Mouse (Mus musculus): ENCODE results near the gene Rell1. TPM values are rescaled to one million over a fixed set of nuclear protein-coding genes. Genes with fewer than 3 reads are reported as not detected.
A peak's percentile ranks its signal among the peaks of the same experiment; 100 is the strongest.

Rell1 gene
- total RNA-seq (2014; rRNA removed) (8.4 and 10.3 TPM in 2 replicates), polyA plus RNA-seq (2012; rRNA removed) (4.6 and 5.7 TPM in 2 replicates)

DNA sequence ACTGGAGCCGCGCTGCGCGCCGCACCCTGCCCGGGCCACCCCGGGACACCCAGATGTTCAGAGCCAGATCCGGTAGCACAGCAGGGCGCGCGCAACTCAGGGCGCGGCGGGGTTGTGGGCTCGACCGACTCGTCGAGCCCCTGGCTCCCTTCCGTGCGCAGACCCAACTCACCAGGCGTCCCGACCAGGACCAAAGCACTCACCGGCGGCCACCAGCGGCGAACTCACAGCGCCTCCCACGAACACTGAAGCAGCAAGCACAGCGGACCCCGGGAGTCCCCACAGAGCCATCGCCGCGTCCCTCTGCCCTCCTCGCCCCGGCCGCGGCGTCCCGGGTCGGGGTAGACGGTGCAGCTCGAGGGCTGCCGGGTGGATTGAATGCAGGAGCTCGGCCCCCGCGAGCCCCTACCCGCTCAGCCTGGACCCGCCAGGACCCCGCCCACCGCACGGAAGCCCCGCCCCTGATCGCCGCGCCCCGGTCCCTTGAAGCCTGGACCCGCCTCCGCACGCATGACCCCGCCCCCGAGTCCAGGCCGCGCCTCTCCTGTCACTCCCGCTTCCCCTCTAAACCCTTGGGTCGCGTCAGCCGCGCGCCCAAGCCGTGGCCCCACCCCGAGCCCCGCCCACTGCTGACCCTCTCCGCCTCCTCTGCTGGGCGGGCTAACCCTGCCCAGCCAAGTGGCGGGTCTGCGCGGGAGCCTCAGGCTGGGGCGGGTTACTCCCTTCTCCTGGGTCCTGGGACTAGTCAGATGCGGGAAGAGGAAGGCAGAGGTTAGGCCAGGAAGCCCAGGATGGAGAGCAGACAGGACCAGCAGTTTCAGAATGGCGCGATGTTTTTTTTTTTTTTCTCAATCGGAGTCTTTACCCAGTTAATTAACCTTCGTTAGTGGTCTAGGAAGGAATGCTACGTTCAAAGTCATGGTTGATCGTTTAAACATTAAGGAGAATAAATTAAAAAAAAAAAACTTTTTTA is at the start of gene Rell1:
TSS of gene Rell1 (minus strand) at position 455 of the 973 bp plus-strand sequence.
- H3K4me3 ChIP-seq (ENCODE audit: insufficient read depth, low read depth, low read length): peak within 1 kb of the TSS; percentile 78

DNA sequence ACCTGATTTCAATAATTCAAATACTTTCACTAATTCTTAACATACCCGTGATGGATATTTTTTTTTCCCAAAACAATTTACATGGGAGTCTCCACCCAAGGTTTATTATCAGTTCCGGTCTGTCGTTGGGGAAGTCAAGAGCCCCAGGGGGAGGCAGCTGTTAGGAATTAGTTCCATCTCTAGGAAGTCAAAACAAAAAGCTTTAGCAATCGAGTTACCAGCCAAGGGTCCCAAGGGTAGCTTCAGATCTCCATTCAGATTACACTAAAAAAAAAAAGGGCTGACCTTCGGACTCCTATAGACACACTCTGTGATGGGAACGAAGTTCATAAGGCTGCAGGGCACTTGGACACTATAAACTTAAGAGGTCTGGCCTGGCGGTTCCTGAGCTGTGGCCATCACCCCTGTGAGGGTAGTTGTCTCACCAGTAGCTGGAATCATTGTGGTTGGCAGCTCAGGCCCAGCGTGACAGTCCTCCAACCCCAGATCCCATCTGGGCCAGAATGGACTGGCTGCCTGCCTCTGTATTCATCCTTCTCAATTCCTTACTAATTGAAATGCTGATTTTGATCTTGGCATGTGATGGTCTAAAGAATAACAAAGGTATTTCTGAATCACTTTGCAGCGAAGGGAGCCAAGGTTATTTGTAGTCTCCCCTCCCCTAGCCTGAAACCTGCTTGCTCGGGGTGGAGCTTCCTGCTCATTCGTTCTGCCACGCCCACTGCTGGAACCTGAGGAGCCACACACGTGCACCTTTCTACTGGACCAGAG is 44.1 kb upstream of the Rell1 start:
- H3K9ac ChIP-seq (ENCODE audit: low read depth, low read length): no peak overlapping the region
- WGBS: 89% methylated on average over 13 of the region's 13 CpGs

More for the DNA sequence above, at the start of gene Rell1:
- TF ChIP-seq CTCF (IDR thresholded peaks at IDR 0.05; ENCODE audit: low read depth, low read length) (0 out of 2 replicates have a peak, but pooled peaks have one; percentile 5), POLR2A (IDR thresholded peaks at IDR 0.05; ENCODE audit: extremely low read depth, insufficient read depth, low read length) (0 out of 2 replicates have a peak, but pooled peaks have one; percentile 68)
- no peaks in the 10 kb centered on the region for H3K27me3 ChIP-seq (ENCODE audit: control insufficient read depth, insufficient read depth, low read length)
- peaks cover 4% of the 10 kb centered on the region; the same call in 1 of the 2 replicates for H3K79me2 ChIP-seq (ENCODE audit: control insufficient read depth, insufficient read depth, low read length)
- H3K36me3 ChIP-seq (ENCODE audit: control insufficient read depth, insufficient read depth, low read length): no peaks in the 10 kb centered on the region
- under 1% methylated on average over 82 of the region's 85 CpGs for whole genome bisulfite sequencing
- H3K9ac ChIP-seq (ENCODE audit: low read depth, low read length): peak within 1 kb of the TSS; percentile 88
- peaks cover 28% of the 10 kb centered on the region for H3K4me1 ChIP-seq (ENCODE audit: control insufficient read depth, insufficient read depth, low read length)
- DNase-seq (ENCODE audit: extremely low read depth, low read depth, low spot score): peak; percentile 79
- peak within 1 kb of the TSS; percentile 77 for H3K27ac ChIP-seq (replicated peaks; ENCODE audit: insufficient read depth, low read depth, low read length)

DNA sequence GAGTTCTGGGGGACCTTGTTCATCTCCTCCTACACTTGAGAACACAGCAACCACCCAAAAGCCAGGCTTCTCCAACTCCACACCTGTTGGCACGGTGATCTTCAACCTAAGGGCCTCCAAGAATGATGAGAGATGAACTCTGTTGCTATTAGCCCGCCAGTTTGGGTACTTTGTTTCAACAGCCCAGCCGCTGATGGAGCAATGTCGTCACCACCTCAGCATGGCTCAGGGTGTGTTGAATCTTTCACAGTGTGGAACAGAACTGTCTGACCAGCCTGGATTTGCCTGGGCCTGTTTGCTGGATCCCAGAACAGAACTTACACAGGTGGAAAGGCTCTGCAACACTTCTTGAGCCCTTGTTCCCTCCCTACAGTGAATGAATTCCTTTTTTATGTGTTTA is 37.9 kb upstream of the Rell1 start:
- Histone ChIP-seq H3K27me3 (ENCODE audit: control insufficient read depth, insufficient read depth, low read length) (no peaks in the 10 kb centered on the region), H3K79me2 (ENCODE audit: control insufficient read depth, insufficient read depth, low read length) (no peaks in the 10 kb centered on the region), H3K4me1 (ENCODE audit: control insufficient read depth, insufficient read depth, low read length) (no peaks in the 10 kb centered on the region), H3K4me3 (ENCODE audit: insufficient read depth, low read depth, low read length) (no peak overlapping the region), H3K36me3 (ENCODE audit: control insufficient read depth, insufficient read depth, low read length) (no peaks in the 10 kb centered on the region), H3K9ac (ENCODE audit: low read depth, low read length) (no peak overlapping the region), H3K27ac (replicated peaks; ENCODE audit: insufficient read depth, low read depth, low read length) (no peak overlapping the region)
- no peak for DNase-seq (ENCODE audit: extremely low read depth, low read depth, low spot score)
- 84% methylated on average over 4 of the region's 4 CpGs for WGBS
- TF ChIP-seq POLR2A (IDR thresholded peaks at IDR 0.05; ENCODE audit: extremely low read depth, insufficient read depth, low read length) (no peak), CTCF (IDR thresholded peaks at IDR 0.05; ENCODE audit: low read depth, low read length) (no peak)

More for the DNA sequence above, 44.1 kb upstream of the Rell1 start:
- no peak overlapping the region for H3K27ac ChIP-seq (replicated peaks; ENCODE audit: insufficient read depth, low read depth, low read length)
- no peaks in the 10 kb centered on the region for H3K36me3 ChIP-seq (ENCODE audit: control insufficient read depth, insufficient read depth, low read length)
- no peaks in the 10 kb centered on the region for H3K79me2 ChIP-seq (ENCODE audit: control insufficient read depth, insufficient read depth, low read length)
- H3K4me1 ChIP-seq (ENCODE audit: control insufficient read depth, insufficient read depth, low read length): no peaks in the 10 kb centered on the region
- DNase-seq (ENCODE audit: extremely low read depth, low read depth, low spot score): no peak
- TF ChIP-seq POLR2A (IDR thresholded peaks at IDR 0.05; ENCODE audit: extremely low read depth, insufficient read depth, low read length) (no peak), CTCF (IDR thresholded peaks at IDR 0.05; ENCODE audit: low read depth, low read length) (no peak)
- H3K27me3 ChIP-seq (ENCODE audit: control insufficient read depth, insufficient read depth, low read length): no peaks in the 10 kb centered on the region
- H3K4me3 ChIP-seq (ENCODE audit: insufficient read depth, low read depth, low read length): no peak overlapping the region

DNA sequence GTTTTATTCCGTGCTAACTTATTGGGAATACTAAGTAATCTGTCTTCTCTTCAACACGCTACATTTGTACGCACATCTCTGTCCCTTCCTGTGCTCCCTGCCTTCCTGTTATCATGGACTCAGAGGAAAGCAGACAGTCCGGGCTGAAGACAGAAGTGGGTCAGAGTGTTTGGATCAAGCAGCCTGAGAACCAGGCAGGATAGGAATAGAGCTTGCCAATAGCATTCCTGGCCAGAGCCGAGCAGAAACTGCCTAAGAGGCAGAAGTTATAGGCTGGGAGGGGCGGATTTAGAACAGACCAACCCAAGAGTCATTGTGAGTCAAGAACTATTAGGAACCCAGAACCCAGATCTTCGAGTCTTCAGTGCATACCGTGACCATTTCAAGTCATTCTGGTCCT is 34.6 kb upstream of the Rell1 start:
- no peak overlapping the region for H3K9ac ChIP-seq (ENCODE audit: low read depth, low read length)
- no peaks in the 10 kb centered on the region for H3K79me2 ChIP-seq (ENCODE audit: control insufficient read depth, insufficient read depth, low read length)
- TF ChIP-seq POLR2A (IDR thresholded peaks at IDR 0.05; ENCODE audit: extremely low read depth, insufficient read depth, low read length) (no peak), CTCF (IDR thresholded peaks at IDR 0.05; ENCODE audit: low read depth, low read length) (no peak)
- H3K4me1 ChIP-seq (ENCODE audit: control insufficient read depth, insufficient read depth, low read length): no peaks in the 10 kb centered on the region
- H3K4me3 ChIP-seq (ENCODE audit: insufficient read depth, low read depth, low read length): no peak overlapping the region
- H3K27me3 ChIP-seq (ENCODE audit: control insufficient read depth, insufficient read depth, low read length): no peaks in the 10 kb centered on the region
- WGBS: 88% methylated on average over 8 of the region's 8 CpGs
- H3K36me3 ChIP-seq (ENCODE audit: control insufficient read depth, insufficient read depth, low read length): no peaks in the 10 kb centered on the region
- no peak for DNase-seq (ENCODE audit: extremely low read depth, low read depth, low spot score)
- no peak overlapping the region for H3K27ac ChIP-seq (replicated peaks; ENCODE audit: insufficient read depth, low read depth, low read length)

DNA sequence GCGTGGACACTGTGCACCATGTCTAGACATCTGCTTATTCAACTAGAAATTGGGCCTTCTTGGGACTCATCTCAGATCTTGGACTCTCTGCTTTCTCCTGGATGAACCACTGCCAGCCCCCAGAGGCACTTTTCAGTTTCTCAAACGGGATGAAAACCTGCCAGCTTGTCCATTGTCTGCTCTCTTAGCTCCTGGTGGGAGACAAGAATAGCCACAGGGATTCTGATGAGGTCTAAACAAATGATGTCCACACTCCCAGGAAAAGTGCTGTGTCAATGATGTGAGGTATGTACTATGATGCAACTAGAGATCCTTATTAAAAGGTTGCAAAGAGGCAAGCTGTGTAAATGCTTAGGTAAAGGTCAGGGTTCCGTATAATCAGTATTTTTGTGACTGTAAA is 25.2 kb upstream of the Rell1 start:
- Histone ChIP-seq H3K9ac (ENCODE audit: low read depth, low read length) (no peak overlapping the region), H3K79me2 (ENCODE audit: control insufficient read depth, insufficient read depth, low read length) (no peaks in the 10 kb centered on the region), H3K4me1 (ENCODE audit: control insufficient read depth, insufficient read depth, low read length) (no peaks in the 10 kb centered on the region), H3K36me3 (ENCODE audit: control insufficient read depth, insufficient read depth, low read length) (no peaks in the 10 kb centered on the region), H3K4me3 (ENCODE audit: insufficient read depth, low read depth, low read length) (no peak overlapping the region), H3K27me3 (ENCODE audit: control insufficient read depth, insufficient read depth, low read length) (no peaks in the 10 kb centered on the region), H3K27ac (replicated peaks; ENCODE audit: insufficient read depth, low read depth, low read length) (no peak overlapping the region)
- TF ChIP-seq POLR2A (IDR thresholded peaks at IDR 0.05; ENCODE audit: extremely low read depth, insufficient read depth, low read length) (no peak), CTCF (IDR thresholded peaks at IDR 0.05; ENCODE audit: low read depth, low read length) (no peak)
- DNase-seq (ENCODE audit: extremely low read depth, low read depth, low spot score): no peak
- 68% methylated on average over 3 of the region's 3 CpGs for WGBS
